Mouse (Mus musculus): ENCODE results near the gene Adamts6. TPM values are rescaled to one million over a fixed set of nuclear protein-coding genes. Genes with fewer than 3 reads are reported as not detected.

The Adamts6 gene
- total RNA-seq, 2 experiments from 2014 or later: 3.5 to 4.2 TPM

Other genes with a start within 250 kb of the Adamts6 start
- 10 to 100 TPM; 43.4 to 50.8 TPM for gene Nln, start 178.2 kb upstream of the Adamts6 start, total RNA-seq (2021)
- 10 to 100 TPM; 56.7 to 62.0 TPM for gene Sgtb, start 178.1 kb upstream of the Adamts6 start, total RNA-seq (2021)
- gene Trappc13, start 109.4 kb upstream of the Adamts6 start, total RNA-seq (2021): 10 to 100 TPM; 47.6 to 50.2 TPM
- gene Trim23, start 109.0 kb upstream of the Adamts6 start, total RNA-seq (2021): 10 to 100 TPM; 55.5 to 57.4 TPM
- gene Cenpk, start 59.2 kb upstream of the Adamts6 start, total RNA-seq (2021): 1 to 10 TPM; 3.0 to 4.5 TPM
- gene Ppwd1, start 59.0 kb upstream of the Adamts6 start, total RNA-seq (2021): 10 to 100 TPM; 13.2 to 13.7 TPM